In genomic region chr8:20378786-20379649, GRCm38 (mm10) we compare ENCODE assay signal across 7 mouse cellular contexts. TPM values are rescaled to one million over a fixed set of nuclear protein-coding genes. Genes with fewer than 3 reads are reported as not detected.
DNase-seq lines count a peak whose midpoint lies in the region; ATAC-seq and TF ChIP-seq lines count a peak whose summit lies in the region.
"Not testable (repeated sequence)": the region's sequence is repeated elsewhere in the genome, so short reads cannot be mapped to it uniquely, and the experiment has no call there.

No protein-coding gene starts in this region.

- not testable (repeated sequence) for H3K36me3 ChIP-seq in kidney, postnatal 0 days (ENCODE audit: insufficient read depth, low read length); liver, embryonic 12.5 days; midbrain, embryonic 13.5 days; stomach, embryonic 14.5 days (ENCODE audit: control insufficient read depth, insufficient read depth, low read length)

- DNase-seq in cerebellum, postnatal 10 days = peak; percentile 42 to 46
- DNase-seq in gastrocnemius, adult 18-20 months (ENCODE audit: low spot score) = peak; percentile 36
- peak; percentile 15 to 34 for DNase-seq in heart, postnatal 36 days
- DNase-seq in kidney, postnatal 0 days (ENCODE audit: low spot score) = not testable (repeated sequence)

- H3K9me3 ChIP-seq in kidney, postnatal 0 days (replicated peaks; ENCODE audit: low read length); liver, embryonic 12.5 days (replicated peaks); midbrain, embryonic 13.5 days; stomach, embryonic 14.5 days (ENCODE audit: control insufficient read depth, low read depth, low read length): not testable (repeated sequence)

- not testable (repeated sequence) for H3K4me3 ChIP-seq in kidney, postnatal 0 days (replicated peaks; ENCODE audit: low read depth, low read length); liver, embryonic 12.5 days; midbrain, embryonic 13.5 days (replicated peaks); stomach, embryonic 14.5 days (ENCODE audit: low read depth, low read length)

- 79% methylated on average over 4 of the region's 8 CpGs for WGBS in kidney, postnatal 0 days
- WGBS in liver, embryonic 12.5 days (ENCODE audit: insufficient replicate concordance) = 63% methylated on average over 4 of the region's 8 CpGs
- 86% methylated on average over 4 of the region's 8 CpGs for WGBS in midbrain, embryonic 13.5 days
- 82% methylated on average over 3 of the region's 8 CpGs for WGBS in stomach, embryonic 14.5 days

- intact Hi-C loops in heart, postnatal 36 days (cut with DNase I) = not testable (repeated sequence)

- H3K9ac ChIP-seq in kidney, postnatal 0 days (ENCODE audit: low read depth, low read length); liver, embryonic 12.5 days; midbrain, embryonic 13.5 days (replicated peaks); stomach, embryonic 14.5 days (replicated peaks; ENCODE audit: low read depth, low read length): not testable (repeated sequence)

- H3K27me3 ChIP-seq in kidney, postnatal 0 days (ENCODE audit: insufficient read depth, low read length); liver, embryonic 12.5 days (replicated peaks); midbrain, embryonic 13.5 days; stomach, embryonic 14.5 days (ENCODE audit: control insufficient read depth, insufficient read depth, low read length): not testable (repeated sequence)

- H3K27ac ChIP-seq in kidney, postnatal 0 days; liver, embryonic 12.5 days; midbrain, embryonic 13.5 days; stomach, embryonic 14.5 days (ENCODE audit: low read length): not testable (repeated sequence)

- H3K4me1 ChIP-seq in kidney, postnatal 0 days (replicated peaks; ENCODE audit: insufficient read depth, low read length); liver, embryonic 12.5 days; midbrain, embryonic 13.5 days (replicated peaks); stomach, embryonic 14.5 days (ENCODE audit: control insufficient read depth, insufficient read depth, low read length): not testable (repeated sequence)

- not testable (repeated sequence) for H3K4me2 ChIP-seq in kidney, postnatal 0 days (ENCODE audit: low read length); liver, embryonic 12.5 days; midbrain, embryonic 13.5 days (replicated peaks); stomach, embryonic 14.5 days (replicated peaks; ENCODE audit: low read depth, low read length)

- peak; percentile 82 for ATAC-seq in kidney, postnatal 0 days (replicated peaks; ENCODE audit: low FRiP score, low read depth)
- peak; percentile 70 for ATAC-seq in liver, embryonic 12.5 days
- ATAC-seq in midbrain, embryonic 13.5 days = peak; percentile 89
- ATAC-seq in stomach, embryonic 14.5 days (ENCODE audit: insufficient number of reproducible peaks, insufficient read depth, low FRiP score, low read depth) = peak; percentile 85

- TF ChIP-seq CTCF in kidney, postnatal 0 days (IDR thresholded peaks at IDR 0.05; ENCODE audit: low read depth) = not testable (repeated sequence)

RNA-seq across cellular contexts. Expression of gene Gm15319, which starts 16.0 kb away (rescaled TPM):
- under 1 TPM in 1 of 2 experiments, not detected in 1; 0.84 TPM for total RNA-seq in gastrocnemius, adult 18-20 months (2021)
- total RNA-seq in heart, postnatal 36 days (2021) = under 1 TPM; 0.33 to 0.44 TPM
- polyA plus RNA-seq in kidney, postnatal 0 days (2015; fragmentation: Nextera tagmentation; extraction: Ambion mirVana) = 0.10 TPM in 1 of 2 replicates, not detected in the other
- polyA plus RNA-seq in liver, embryonic 12.5 days (2016; fragmentation: Nextera tagmentation; extraction: Ambion mirVana) = not detected in 2 replicates
- 0.13 and 0.21 TPM in 2 replicates for polyA plus RNA-seq in midbrain, embryonic 13.5 days (2015; fragmentation: Nextera tagmentation; extraction: Ambion mirVana)
- polyA plus RNA-seq in stomach, embryonic 14.5 days (2014; fragmentation: Nextera tagmentation; extraction: Ambion mirVana) = 0.29 TPM in 1 of 2 replicates, not detected in the other
